Mouse (Mus musculus) gastrocnemius, adult 8-10 months (tissue): ENCODE data around the gene Gm11639. TPM values are rescaled to one million over a fixed set of nuclear protein-coding genes. Genes with fewer than 3 reads are reported as not detected.

Experiments used
- DNase-seq, 2 experiments: peaks; one replicate each; pipeline ENCODE4 v3.0.0; 2022; ENCODE audit warnings: low spot score in 2 of 2
- total RNA-seq, 4 experiments: library from RNA; stranded (reverse); gene quantifications; 2 replicates each; pipeline ENCODE4 v1.2.4; 2022

The Gm11639 gene
- total RNA-seq, 4 experiments from 2014 or later: 0.02 TPM; not detected in 3

- no peak for DNase-seq
These were observed 466.9 kb downstream of the Gm11639 start for GRCm38 (mm10) chr11:105152357-105152899.

- no peak for DNase-seq
These were observed 467.7 kb downstream of the Gm11639 start for GRCm38 (mm10) chr11:105153068-105153833.

- no peak for DNase-seq
These were observed 470.4 kb downstream of the Gm11639 start for GRCm38 (mm10) chr11:105155915-105156314.

DNA sequence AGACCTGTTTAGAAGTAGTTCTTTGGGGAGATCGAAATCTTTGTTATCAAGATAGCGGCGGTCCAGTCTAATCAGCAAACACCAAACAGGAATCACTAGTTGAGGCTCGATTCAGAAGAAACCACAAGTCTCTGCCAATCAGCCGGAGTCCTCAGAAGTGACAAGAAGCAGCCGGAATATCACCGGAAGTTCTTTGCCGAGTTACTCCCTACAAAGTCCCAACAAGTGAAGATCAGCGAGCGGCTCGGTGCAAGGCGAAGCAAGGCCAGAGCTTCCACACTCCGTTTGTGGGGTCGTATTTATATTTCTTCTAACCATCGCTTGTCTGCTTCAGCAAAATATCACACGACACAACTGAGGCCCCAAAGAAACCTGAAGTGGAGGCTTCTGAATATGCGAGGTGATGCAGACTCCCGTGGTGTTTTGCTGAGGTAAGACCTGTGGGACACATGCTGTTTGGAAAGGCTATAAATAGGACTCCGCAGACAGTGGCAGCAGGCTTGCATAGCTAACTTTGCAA is 471.3 kb downstream of the Gm11639 start:
- no peak for DNase-seq

GRCm38 (mm10) chr11:105158047-105158446 is 472.5 kb downstream of the Gm11639 start:
- no peak for DNase-seq

- no peak for DNase-seq
These were observed 474.3 kb downstream of the Gm11639 start for GRCm38 (mm10) chr11:105159673-105160360.

GRCm38 (mm10) chr11:105161411-105161810 is 475.9 kb downstream of the Gm11639 start:
- no peak for DNase-seq

GRCm38 (mm10) chr11:105164516-105165510 is 479.3 kb downstream of the Gm11639 start:
- DNase-seq: no peak

GRCm38 (mm10) chr11:105166780-105167179 is 481.3 kb downstream of the Gm11639 start:
- DNase-seq: no peak

Other genes starting within 250 kb of the Gm11639 start
- gene Kansl1, start 216.8 kb upstream of the Gm11639 start, total RNA-seq: 10 to 100 TPM; 18.5 to 22.2 (median 20.7) TPM
- 10 to 100 TPM; 27.6 to 31.0 (median 29.0) TPM for gene Cdc27, start 135.1 kb upstream of the Gm11639 start, total RNA-seq
- 1 to 10 TPM; 7.5 to 9.2 (median 8.3) TPM for gene Myl4, start 135.0 kb upstream of the Gm11639 start, total RNA-seq
- under 1 TPM; 0.36 to 0.70 (median 0.54) TPM for gene Itgb3, start 77.7 kb upstream of the Gm11639 start, total RNA-seq